8 mouse cellular contexts compared by ENCODE assay signal in the genomic region with DNA sequence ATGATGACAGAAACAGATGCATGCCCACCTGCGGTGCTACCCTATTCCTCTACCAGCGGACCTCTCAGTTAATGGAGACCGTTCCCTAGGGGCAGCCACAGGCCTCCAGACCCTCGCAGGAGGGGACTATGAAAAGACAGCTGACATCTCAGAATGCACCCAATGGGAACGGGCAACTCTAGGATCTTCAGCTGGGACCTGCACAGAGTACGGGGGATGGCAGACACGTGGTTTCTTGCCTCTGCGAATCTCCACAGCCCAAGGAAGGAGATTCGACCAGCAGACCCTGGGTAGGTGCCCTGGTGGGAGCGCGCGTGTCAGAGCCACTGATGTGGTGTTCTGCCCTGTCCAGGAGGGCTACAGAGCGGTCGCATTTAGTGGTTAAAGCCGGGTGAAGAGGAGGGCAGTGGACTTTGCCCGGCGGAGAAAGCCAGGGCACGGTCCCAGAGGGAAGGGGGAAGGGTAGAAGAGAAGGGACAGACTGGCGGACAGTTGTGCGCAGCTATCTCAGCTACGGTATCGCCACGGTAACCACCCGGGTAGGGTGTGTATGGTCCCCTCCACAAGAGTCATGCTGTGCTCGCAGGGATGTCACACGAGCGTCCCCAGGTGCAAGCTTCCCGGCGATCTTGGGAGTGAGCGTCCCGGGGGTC. TPM values are rescaled to one million over a fixed set of nuclear protein-coding genes. Genes with fewer than 3 reads are reported as not detected.
DNase-seq lines count a peak whose midpoint lies in the region; ATAC-seq lines count a peak whose summit lies in the region.

No protein-coding gene starts in this region.

- H3K9ac ChIP-seq in forebrain, embryonic 15.5 days (replicated peaks) = peak overlapping the region; percentile 33

- H3K4me2 ChIP-seq in forebrain, embryonic 15.5 days (replicated peaks) = peak overlapping the region; percentile 89

- H3K9me3 ChIP-seq in forebrain, embryonic 15.5 days = no peaks in the 10 kb centered on the region

- peak overlapping the region; percentile 47 for H3K4me3 ChIP-seq in forebrain, embryonic 15.5 days

- H3K4me1 ChIP-seq in forebrain, embryonic 15.5 days = peaks cover 13% of the 10 kb centered on the region

- under 1% methylated on average over 31 of the region's 31 CpGs for WGBS in forebrain, embryonic 15.5 days

- peaks cover 48% of the 10 kb centered on the region for H3K27me3 ChIP-seq in forebrain, embryonic 15.5 days

- no peak overlapping the region for H3K27ac ChIP-seq in forebrain, embryonic 15.5 days (replicated peaks)

- peak; percentile 14 for DNase-seq in thymus, postnatal 4 days
- DNase-seq in thymus, postnatal 36 days = no peak
- DNase-seq in kidney, postnatal 10 days = peak; percentile 57
- no peak for DNase-seq in gastrocnemius, adult 18-20 months (ENCODE audit: low spot score)
- no peak for DNase-seq in c-Kit-positive CD71-positive TER-119-positive erythroid progenitor cells, embryonic 14.5 days (ENCODE audit: low spot score)
- no peak for DNase-seq in thymus, postnatal 14 days

- H3K36me3 ChIP-seq in forebrain, embryonic 15.5 days = no peaks in the 10 kb centered on the region

- ATAC-seq in forebrain, embryonic 15.5 days (replicated peaks) = peak; percentile 60
- peak; percentile 19; the same call in 1 of the 2 replicates for ATAC-seq in monocyte, adult 5-6 weeks (replicated peaks; ENCODE audit: insufficient number of reproducible peaks, low FRiP score, low TSS enrichment, poor library complexity, severe bottlenecking)

RNA-seq across cellular contexts. Expression of gene Pllp, which starts 0.6 kb away (rescaled TPM):
- polyA plus RNA-seq in forebrain, embryonic 15.5 days (2015; fragmentation: Nextera tagmentation; extraction: Ambion mirVana) = 1.3 and 1.5 TPM in 2 replicates
- total RNA-seq in monocyte, adult 5-6 weeks (2017) = not detected in 3 replicates
- total RNA-seq in gastrocnemius, adult 18-20 months (2021) = 1 to 10 TPM; 1.3 to 2.0 TPM

RNA-seq across cellular contexts. Expression of gene Arl2bp, which starts 29.1 kb away (rescaled TPM):
- 198 and 206 TPM in 2 replicates for polyA plus RNA-seq in forebrain, embryonic 15.5 days (2015; fragmentation: Nextera tagmentation; extraction: Ambion mirVana)
- total RNA-seq in monocyte, adult 5-6 weeks (2017) = 40.4 to 122 TPM (median 48.4 TPM) in 3 replicates
- 10 to 100 TPM; 50.4 to 54.9 TPM for total RNA-seq in gastrocnemius, adult 18-20 months (2021)

RNA-seq across cellular contexts. Expression of gene Ccl22, which starts 49.9 kb away (rescaled TPM):
- polyA plus RNA-seq in forebrain, embryonic 15.5 days (2015; fragmentation: Nextera tagmentation; extraction: Ambion mirVana) = not detected in 2 replicates
- total RNA-seq in monocyte, adult 5-6 weeks (2017) = 0.11 to 0.87 TPM (median 0.57 TPM) in 3 replicates
- not detected for total RNA-seq in gastrocnemius, adult 18-20 months (2021)

Comparison
In these comparisons a context has a peak if more than half of its experiments do, and no peak if none do; other contexts are left out.
1. DNase-seq: peak in thymus, postnatal 4 days (single experiment) and kidney, postnatal 10 days (single experiment); none in thymus, postnatal 36 days (0 of 2), gastrocnemius, adult 18-20 months (single experiment), c-Kit-positive CD71-positive TER-119-positive erythroid progenitor cells, embryonic 14.5 days (single experiment) and thymus, postnatal 14 days (single experiment).